Mouse (Mus musculus) liver, embryonic 14.5 days (tissue): ENCODE data around the gene Bcl7c. TPM values are rescaled to one million over a fixed set of nuclear protein-coding genes. Genes with fewer than 3 reads are reported as not detected.
A peak's percentile ranks its signal among the peaks of the same experiment; 100 is the strongest.

Source experiments
- ATAC-seq: fragments of 200-750 bp; cut with Nextera tagmentation; 2 replicates; pipeline ENCODE4 v1.8.0; 2017; ENCODE audit warnings: moderate number of reproducible peaks, mild to moderate bottlenecking, moderate library complexity; ENCODE audit not compliant: insufficient read depth
- DNase-seq, 3 experiments: peaks; one replicate each; pipeline ENCODE4 v3.0.0-alpha.2; 2012 to 2013; ENCODE audit warnings: low read depth in 3 of 3, low spot score in 3 of 3
- H3K27ac ChIP-seq: fragments of 300-500 bp; sonication (generic); 2 replicates; pipeline ENCODE4 v1.5.1; 2014; ENCODE audit warnings: moderate library complexity, mild to moderate bottlenecking, control low read depth, inconsistent platforms
- H3K27me3 ChIP-seq: fragments of 300-500 bp; sonication (generic); 2 replicates; pipeline ENCODE4 v1.6.1; 2014; ENCODE audit warnings: mild to moderate bottlenecking, low read length, moderate library complexity; ENCODE audit not compliant: control insufficient read depth, insufficient read depth
- H3K36me3 ChIP-seq: fragments of 300-500 bp; sonication (generic); replicated peaks from 2 replicates; pipeline ENCODE4 v1.6.1; 2014; ENCODE audit warnings: low read depth; ENCODE audit not compliant: control insufficient read depth, insufficient read depth
- H3K4me1 ChIP-seq, 2 experiments: fragments of 200-500 bp in 1 of 2; fragments of 300-500 bp in 1 of 2; sonication (generic) in 1 of 2; replicated peaks; 2 replicates each; pipeline ENCODE4 v1.6.1; 2012 to 2014; ENCODE audit warnings: antibody characterized with exemption in 1 of 2, inconsistent platforms in 1 of 2, low read length in 1 of 2; ENCODE audit not compliant: control insufficient read depth in 2 of 2, insufficient read depth in 2 of 2
- H3K4me2 ChIP-seq: fragments of 300-500 bp; sonication (generic); 2 replicates; pipeline ENCODE4 v1.6.1; 2014; ENCODE audit warnings: low read depth, mild to moderate bottlenecking, control low read depth, moderate library complexity
- H3K4me3 ChIP-seq, 2 experiments: fragments of 200-500 bp in 1 of 2; fragments of 300-500 bp in 1 of 2; sonication (generic) in 1 of 2; 2 replicates each; pipeline ENCODE4 v1.5.1; 2012 to 2014; ENCODE audit warnings: low read depth in 2 of 2, low read length in 2 of 2, mild to moderate bottlenecking in 2 of 2, control low read depth in 1 of 2, inconsistent platforms in 1 of 2, moderate library complexity in 1 of 2; ENCODE audit not compliant: insufficient read depth in 1 of 2
- H3K9ac ChIP-seq: fragments of 300-500 bp; sonication (generic); replicated peaks from 2 replicates; pipeline ENCODE4 v1.6.1; 2014; ENCODE audit warnings: mild to moderate bottlenecking, control low read depth, moderate library complexity
- H3K9me3 ChIP-seq: fragments of 300-500 bp; sonication (generic); 2 replicates; pipeline ENCODE4 v1.6.1; 2016; ENCODE audit warnings: low read length, mixed read lengths; ENCODE audit not compliant: control insufficient read depth
- CTCF ChIP-seq: IDR thresholded peaks from 2 replicates; pipeline ENCODE4 v1.5.1; 2016; ENCODE audit warnings: antibody characterized with exemption, low read depth, control low read depth
- EP300 ChIP-seq: IDR thresholded peaks from 2 replicates; pipeline ENCODE4 v1.6.1; 2016; ENCODE audit warnings: antibody characterized with exemption, low read depth
- WGBS: fragments of 180-500 bp; shearing (Covaris S2); extraction: QIAGEN DNeasy Blood & Tissue Kit; methylation state at CpG from one replicate; pipeline ENCODE4 v1.1.7; 2014; ENCODE audit not compliant: insufficient replicate concordance; 5-methylcytosine and 5-hydroxymethylcytosine counted together
- polyA plus RNA-seq, 2 experiments: library from polyadenylated mRNA; depleted of rRNA in 1 of 2; stranded (reverse) in 1 of 2; unstranded in 1 of 2; fragments of >200 nt; fragmentation: Nextera tagmentation in 1 of 2; extraction: Ambion mirVana in 1 of 2; gene quantifications; 2 replicates each; pipeline versions ENCODE4 v1.2.1 to v1.2.3; 2012 to 2014

Bcl7c gene
- polyA plus RNA-seq, 2 experiments: 12.5 to 21.7 TPM

GRCm38 (mm10) chr7:127660882-127661281 is 47.9 kb downstream of the Bcl7c start:
- Histone ChIP-seq H3K4me2 (no peak overlapping the region), H3K4me1 (no peaks in the 10 kb centered on the region), H3K27ac (no peak overlapping the region), H3K9me3 (no peaks in the 10 kb centered on the region), H3K36me3 (no peaks in the 10 kb centered on the region), H3K9ac (no peak overlapping the region), H3K27me3 (no peaks in the 10 kb centered on the region), H3K4me3 (no peak overlapping the region)
- 70% methylated on average over 3 of the region's 3 CpGs for WGBS
- peak; percentile 31; the same call in 1 of the 2 replicates for TF ChIP-seq CTCF
- no peak for TF ChIP-seq EP300
- ATAC-seq (no peak), DNase-seq (no peak)

GRCm38 (mm10) chr7:127656946-127657345 is 51.8 kb downstream of the Bcl7c start:
- Histone ChIP-seq H3K36me3 (no peaks in the 10 kb centered on the region), H3K9ac (no peak overlapping the region), H3K27me3 (no peaks in the 10 kb centered on the region), H3K4me1 (no peaks in the 10 kb centered on the region), H3K27ac (no peak overlapping the region), H3K9me3 (no peaks in the 10 kb centered on the region), H3K4me3 (no peak overlapping the region), H3K4me2 (no peak overlapping the region)
- TF ChIP-seq EP300 (no peak), CTCF (peak; percentile 92)
- ATAC-seq (no peak), DNase-seq (peak; percentile 31 to 50 (median 46))
- 18% methylated on average over 4 of the region's 4 CpGs for WGBS

DNA sequence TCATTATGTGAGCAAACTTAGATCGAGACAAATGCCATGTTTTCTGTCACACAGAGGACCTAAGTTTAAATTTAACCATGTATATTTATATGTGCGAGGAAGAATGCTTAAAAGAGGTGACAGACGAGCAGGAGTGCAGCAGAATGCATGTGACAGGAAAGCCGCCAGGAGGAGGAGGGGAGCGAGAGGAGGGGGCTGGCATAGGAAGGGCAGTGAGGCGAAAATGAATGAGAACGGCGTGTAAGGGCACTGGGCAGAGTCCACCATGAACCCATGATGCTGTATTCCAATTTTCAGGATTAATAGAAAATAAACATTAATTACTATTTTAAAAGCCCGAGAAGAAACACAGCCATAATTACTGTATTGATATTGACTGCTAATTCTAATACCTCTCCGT is 54.4 kb downstream of the Bcl7c start:
- no peak for TF ChIP-seq EP300
- ATAC-seq: no peak
- Histone ChIP-seq H3K4me2 (no peak overlapping the region), H3K4me1 (no peaks in the 10 kb centered on the region), H3K27ac (no peak overlapping the region), H3K36me3 (no peaks in the 10 kb centered on the region), H3K4me3 (no peak overlapping the region), H3K9me3 (no peaks in the 10 kb centered on the region), H3K27me3 (no peaks in the 10 kb centered on the region), H3K9ac (no peak overlapping the region)
- WGBS: 66% methylated on average over 10 of the region's 10 CpGs
- no peak for DNase-seq

DNA sequence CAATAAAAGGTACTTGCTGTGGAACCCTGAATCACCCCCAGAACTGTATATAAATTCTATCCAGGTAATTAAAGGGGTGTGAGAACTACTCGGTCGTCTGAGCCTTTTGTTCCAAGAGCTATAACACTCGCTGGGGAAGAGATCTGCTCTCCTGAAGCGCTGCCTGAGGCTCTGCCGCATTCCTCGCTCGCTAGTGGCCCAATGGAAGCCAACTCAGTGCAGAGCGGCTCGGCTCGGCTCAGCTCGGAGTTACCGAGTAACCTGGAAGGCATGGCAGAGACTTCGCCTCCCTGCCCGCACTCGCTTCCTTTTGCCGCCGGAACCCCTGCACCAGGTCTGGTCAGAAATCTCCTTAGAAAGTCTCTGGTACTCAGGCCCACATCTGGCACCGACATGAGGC is 56.7 kb downstream of the Bcl7c start:
- no peak overlapping the region for H3K4me3 ChIP-seq
- no peaks in the 10 kb centered on the region for H3K36me3 ChIP-seq
- ATAC-seq (no peak), DNase-seq (no peak)
- 24% methylated on average over 18 of the region's 18 CpGs for WGBS
- H3K4me2 ChIP-seq: no peak overlapping the region
- TF ChIP-seq EP300 (no peak), CTCF (no peak)
- H3K4me1 ChIP-seq: no peaks in the 10 kb centered on the region
- H3K9ac ChIP-seq: no peak overlapping the region
- no peaks in the 10 kb centered on the region for H3K9me3 ChIP-seq
- no peak overlapping the region for H3K27ac ChIP-seq
- no peaks in the 10 kb centered on the region for H3K27me3 ChIP-seq

GRCm38 (mm10) chr7:127651624-127652023 is 57.1 kb downstream of the Bcl7c start:
- 68% methylated on average over 2 of the region's 3 CpGs for WGBS
- ATAC-seq: no peak
- DNase-seq: no peak
- Histone ChIP-seq H3K9ac (no peak overlapping the region), H3K9me3 (no peaks in the 10 kb centered on the region), H3K27ac (no peak overlapping the region), H3K4me2 (no peak overlapping the region), H3K27me3 (no peaks in the 10 kb centered on the region), H3K4me3 (no peak overlapping the region), H3K36me3 (no peaks in the 10 kb centered on the region), H3K4me1 (no peaks in the 10 kb centered on the region)
- TF ChIP-seq EP300 (no peak), CTCF (no peak)

- no peak overlapping the region for H3K9ac ChIP-seq
- 67% methylated on average over 6 of the region's 6 CpGs for WGBS
- H3K4me1 ChIP-seq: no peaks in the 10 kb centered on the region
These were observed 59.5 kb downstream of the Bcl7c start for GRCm38 (mm10) chr7:127649206-127649605.

More at GRCm38 (mm10) chr7:127649206-127649605, 59.5 kb downstream of the Bcl7c start:
- H3K27me3 ChIP-seq: no peaks in the 10 kb centered on the region
- no peaks in the 10 kb centered on the region for H3K36me3 ChIP-seq
- no peak overlapping the region for H3K4me2 ChIP-seq
- H3K27ac ChIP-seq: no peak overlapping the region
- ATAC-seq: no peak
- DNase-seq: no peak
- TF ChIP-seq EP300 (no peak), CTCF (no peak)
- no peaks in the 10 kb centered on the region for H3K9me3 ChIP-seq
- no peak overlapping the region for H3K4me3 ChIP-seq
